Mouse (Mus musculus): ENCODE data around the gene Lrrc25.
A peak's percentile ranks its signal among the peaks of the same experiment; 100 is the strongest.

Gene Lrrc25

DNA sequence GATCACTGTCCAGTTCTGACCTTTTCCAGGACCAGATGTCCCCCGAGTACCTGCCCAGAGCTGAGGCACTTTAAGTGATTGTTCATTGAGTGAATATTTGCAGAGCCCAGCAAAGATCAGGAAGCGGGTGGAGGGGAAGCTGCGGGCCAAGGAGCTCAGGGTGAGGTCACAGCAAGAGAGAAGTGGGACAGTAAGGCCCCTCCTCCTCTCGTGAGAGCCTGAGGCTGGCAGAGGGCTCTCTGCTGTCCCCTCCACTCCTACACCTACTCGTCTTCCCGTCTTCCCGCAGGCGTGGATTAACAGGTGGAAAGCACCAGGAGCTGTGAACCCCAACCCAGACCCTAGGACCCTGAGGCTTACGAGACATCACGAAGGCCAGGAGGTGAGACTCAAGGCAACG is 690 bp downstream of the Lrrc25 start:
- DNase-seq (ENCODE audit: inconsistent ontology term): no peak

DNA sequence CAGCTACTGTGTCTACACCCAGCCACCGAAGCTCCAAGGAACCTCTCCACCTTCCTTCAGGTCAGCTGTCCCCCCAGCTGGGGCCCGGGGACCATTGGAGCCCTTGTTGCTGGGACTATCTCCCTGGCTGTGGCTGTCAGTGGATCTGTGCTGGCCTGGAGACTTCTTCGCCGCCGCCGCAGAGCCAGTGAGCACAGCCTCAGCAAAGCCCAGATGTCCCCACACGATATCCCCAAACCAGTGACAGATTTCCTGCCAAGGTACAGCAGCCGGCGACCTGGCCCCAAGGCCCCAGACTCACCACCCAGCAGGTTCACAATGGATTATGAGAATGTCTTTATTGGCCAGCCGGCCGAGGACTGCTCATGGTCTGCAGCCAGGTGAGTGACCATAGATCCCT is 2.0 kb downstream of the Lrrc25 start:
- DNase-seq (ENCODE audit: inconsistent ontology term): no peak

DNA sequence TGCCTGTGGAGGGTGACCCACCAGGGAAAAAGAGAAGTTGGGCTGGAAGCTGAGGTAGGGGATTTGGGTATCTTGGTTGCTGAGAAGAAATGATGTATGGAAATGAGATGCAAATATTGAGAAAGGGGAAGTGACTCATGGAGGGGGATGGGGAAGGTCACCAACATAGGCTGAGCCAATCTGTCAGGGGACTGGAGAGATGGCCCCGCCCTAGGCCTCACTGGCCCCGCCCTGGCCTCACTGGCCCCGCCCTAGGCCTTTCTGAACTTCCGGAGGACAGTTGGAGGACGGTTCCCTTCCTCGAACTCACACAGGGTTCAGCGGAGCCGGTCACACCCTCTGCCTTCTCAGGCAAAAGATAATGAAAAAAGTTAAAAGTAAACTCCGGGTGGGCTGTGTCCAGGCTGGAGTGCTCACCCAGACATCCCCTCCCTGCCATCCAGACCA is 3.0 kb downstream of the Lrrc25 start:
- no peak for DNase-seq (ENCODE audit: inconsistent ontology term)

- DNase-seq (ENCODE audit: inconsistent ontology term): no peak
Measured at GRCm38 (mm10) chr8:70622220-70622619, 6.3 kb downstream of the Lrrc25 start.

DNA sequence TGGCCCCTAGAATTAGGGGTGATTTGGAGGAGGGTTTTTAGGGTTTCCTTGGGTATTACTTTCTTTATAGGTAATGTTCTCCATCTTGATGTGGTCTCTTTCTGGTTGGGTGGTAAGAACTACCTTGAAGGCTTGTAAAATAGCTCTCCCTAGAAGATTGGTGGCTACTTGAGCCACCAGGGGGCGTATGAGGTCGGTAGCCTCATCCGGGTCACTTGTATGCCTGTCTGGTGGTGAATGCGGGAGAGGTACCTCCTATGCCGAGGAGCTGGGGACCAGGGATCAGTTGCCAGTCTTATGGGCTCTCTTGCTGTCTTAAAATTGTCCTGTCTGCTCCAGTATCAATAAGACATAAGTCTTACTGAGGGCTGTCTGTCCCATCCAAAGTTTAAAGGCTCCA is 9.1 kb downstream of the Lrrc25 start:
- no peak for DNase-seq (ENCODE audit: inconsistent ontology term)

DNA sequence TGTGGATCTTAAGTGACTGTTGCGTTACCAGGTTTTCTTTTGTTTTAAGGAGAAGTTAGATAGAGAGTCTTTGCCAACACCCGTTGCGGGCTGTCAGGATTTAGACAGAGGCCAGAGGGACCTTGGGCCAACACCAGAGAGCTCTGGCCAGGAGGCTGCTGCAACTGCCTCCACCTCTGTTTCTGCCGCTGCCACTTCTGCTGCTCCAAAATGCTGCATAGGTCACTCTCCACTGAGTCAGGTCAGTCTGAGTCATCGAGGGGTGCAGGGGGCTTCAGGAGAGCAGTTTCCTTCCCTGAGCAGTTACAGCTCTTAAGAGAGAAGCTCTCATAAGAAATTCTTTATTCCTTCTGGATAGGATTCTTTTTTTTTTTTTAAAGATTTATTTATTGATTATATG is 11.1 kb downstream of the Lrrc25 start:
- no peak for DNase-seq (ENCODE audit: inconsistent ontology term)

- no peak for DNase-seq (ENCODE audit: inconsistent ontology term)
Measured at GRCm38 (mm10) chr8:70628986-70629490, 13.1 kb downstream of the Lrrc25 start.

DNA sequence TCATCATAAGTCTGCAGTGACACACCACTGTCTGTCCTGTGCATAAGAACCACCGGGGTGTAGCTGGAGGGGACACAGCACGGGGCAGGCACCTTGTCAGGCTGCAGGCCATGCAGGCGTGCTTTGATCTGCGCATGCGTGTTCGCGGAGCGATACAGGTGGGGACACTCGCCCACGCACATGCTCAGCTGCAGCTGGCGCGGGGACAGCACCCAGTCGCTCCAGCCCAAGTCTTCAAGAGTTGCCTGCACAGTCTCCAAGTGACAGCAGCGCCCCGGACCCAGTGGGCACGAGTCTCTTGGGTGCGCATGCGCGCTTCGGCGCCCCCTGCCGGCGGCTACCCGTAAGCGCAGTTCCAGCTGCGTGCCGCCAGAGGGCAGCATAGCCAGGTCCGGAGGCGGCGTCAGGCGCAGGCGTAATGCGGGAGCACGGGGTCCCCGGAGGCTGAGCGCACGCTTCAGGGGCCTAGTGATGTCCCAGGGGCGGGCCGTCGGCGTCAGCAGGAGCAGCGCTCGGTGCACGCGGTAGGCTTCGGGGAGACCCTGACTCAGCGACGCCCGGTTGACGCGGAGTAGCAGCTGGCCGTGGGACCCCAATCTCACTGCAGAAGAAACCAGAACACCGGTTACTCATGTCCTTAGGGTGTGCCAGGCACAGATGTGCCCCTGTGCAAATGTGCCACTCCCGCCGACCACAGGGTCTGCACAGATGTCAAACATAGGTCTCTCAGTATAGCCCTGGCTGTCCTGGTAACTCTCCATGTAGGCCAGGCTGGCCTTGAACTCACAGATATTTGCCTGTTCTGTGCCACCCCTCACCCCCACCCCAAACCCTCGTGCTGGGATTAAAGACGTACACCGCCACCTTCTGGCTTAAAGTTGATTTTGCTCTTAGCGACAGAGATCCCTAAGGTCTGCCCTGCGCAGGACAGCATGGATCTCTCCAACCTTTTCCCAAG is 13.9 kb downstream of the Lrrc25 start:
- peak; percentile 89 for DNase-seq (ENCODE audit: inconsistent ontology term)

- DNase-seq (ENCODE audit: inconsistent ontology term): peak; percentile 85
Measured at GRCm38 (mm10) chr8:70630532-70631381, 14.8 kb downstream of the Lrrc25 start.

DNA sequence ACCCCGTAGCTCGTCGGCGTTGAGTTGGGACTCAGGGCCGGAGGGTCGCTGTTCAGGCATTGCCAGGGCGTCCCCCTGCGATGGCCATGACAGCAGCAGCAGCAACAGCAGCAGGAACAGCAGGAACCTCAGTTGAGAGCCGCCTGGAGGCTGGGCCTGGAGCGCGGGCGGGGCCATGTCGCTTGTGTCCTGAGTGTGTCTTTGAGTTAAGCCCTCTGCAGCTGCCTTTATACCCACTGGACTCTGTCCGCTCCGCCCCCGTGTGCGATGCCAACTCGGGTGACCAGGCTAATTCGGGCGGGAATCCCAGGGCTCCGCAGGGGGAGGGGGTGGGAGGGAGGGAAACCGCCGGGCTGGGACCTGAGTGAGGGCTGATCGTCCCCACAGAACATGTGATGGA is 15.5 kb downstream of the Lrrc25 start:
- DNase-seq (ENCODE audit: inconsistent ontology term): peak; percentile 83

GRCm38 (mm10) chr8:70632346-70632892 is 16.5 kb downstream of the Lrrc25 start, which contains the start of gene Gdf15:
TSS of gene Gdf15 (minus strand) at chr8:70632456.
- no peak for DNase-seq (ENCODE audit: inconsistent ontology term)

DNA sequence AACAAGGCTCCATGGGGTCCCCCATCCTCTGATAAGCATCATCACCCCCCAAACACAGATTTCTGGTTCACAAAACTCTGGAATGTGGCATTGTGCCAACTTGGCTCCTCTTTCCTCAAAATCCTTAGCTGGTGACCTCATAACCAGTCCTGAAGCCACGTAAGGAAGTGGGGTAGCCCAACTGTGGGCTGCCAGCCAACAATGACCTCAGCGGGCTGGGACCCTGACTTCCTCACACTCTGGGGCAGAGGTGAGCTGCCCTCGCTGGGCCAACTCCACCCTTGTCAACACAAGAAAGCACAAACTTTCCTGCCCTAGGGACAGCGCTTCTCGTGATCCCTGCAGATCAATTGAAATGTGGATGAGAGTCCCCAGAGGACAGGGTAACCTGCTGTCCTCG is 18.1 kb downstream of the Lrrc25 start:
- peak; percentile 92 for DNase-seq (ENCODE audit: inconsistent ontology term)

GRCm38 (mm10) chr8:70635527-70635926 is 19.6 kb downstream of the Lrrc25 start:
- DNase-seq (ENCODE audit: inconsistent ontology term): no peak

DNA sequence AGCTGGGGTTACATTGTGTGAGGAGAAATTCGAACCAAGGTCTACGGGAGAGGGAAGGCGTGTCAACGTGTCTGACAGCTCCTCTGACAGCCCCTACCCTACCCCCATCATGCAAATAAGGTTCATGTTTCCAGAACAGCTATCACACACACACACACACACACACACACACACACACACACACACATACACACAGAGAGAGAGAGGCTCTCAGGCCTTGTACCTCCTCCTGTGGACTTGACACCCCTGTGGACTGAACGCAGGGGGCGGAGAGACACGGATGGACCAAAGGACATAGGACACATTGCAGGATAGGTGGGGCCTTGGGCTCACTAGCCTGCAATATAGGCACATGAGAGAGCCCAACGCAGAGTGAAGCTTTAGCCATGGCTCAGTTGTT is 20.9 kb downstream of the Lrrc25 start:
- DNase-seq (ENCODE audit: inconsistent ontology term): no peak

GRCm38 (mm10) chr8:70638752-70639151 is 22.8 kb downstream of the Lrrc25 start:
- no peak for DNase-seq (ENCODE audit: inconsistent ontology term)

DNA sequence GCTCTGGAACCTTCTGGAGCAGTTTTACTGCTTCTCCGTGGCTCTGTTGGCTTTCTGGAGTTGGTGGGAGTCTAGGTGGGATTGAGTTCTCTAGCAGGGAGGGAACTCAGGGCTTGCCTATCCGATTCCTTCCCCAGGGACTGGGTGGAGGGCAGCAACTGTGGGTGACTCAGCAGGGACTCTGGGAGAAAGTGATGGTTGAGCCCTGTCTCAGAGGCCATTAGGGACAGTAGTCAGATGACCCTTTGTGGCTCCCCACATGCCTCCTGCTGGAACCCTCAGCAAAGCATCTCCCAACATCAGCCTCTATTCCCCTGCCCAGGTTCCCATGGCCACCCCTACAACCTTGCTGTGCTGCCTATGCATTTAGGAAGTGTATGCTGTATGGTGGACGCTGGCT is 27.1 kb downstream of the Lrrc25 start:
- no peak for DNase-seq (ENCODE audit: inconsistent ontology term)

GRCm38 (mm10) chr8:70644065-70644464 is 28.1 kb downstream of the Lrrc25 start:
- DNase-seq (ENCODE audit: inconsistent ontology term): no peak

DNA sequence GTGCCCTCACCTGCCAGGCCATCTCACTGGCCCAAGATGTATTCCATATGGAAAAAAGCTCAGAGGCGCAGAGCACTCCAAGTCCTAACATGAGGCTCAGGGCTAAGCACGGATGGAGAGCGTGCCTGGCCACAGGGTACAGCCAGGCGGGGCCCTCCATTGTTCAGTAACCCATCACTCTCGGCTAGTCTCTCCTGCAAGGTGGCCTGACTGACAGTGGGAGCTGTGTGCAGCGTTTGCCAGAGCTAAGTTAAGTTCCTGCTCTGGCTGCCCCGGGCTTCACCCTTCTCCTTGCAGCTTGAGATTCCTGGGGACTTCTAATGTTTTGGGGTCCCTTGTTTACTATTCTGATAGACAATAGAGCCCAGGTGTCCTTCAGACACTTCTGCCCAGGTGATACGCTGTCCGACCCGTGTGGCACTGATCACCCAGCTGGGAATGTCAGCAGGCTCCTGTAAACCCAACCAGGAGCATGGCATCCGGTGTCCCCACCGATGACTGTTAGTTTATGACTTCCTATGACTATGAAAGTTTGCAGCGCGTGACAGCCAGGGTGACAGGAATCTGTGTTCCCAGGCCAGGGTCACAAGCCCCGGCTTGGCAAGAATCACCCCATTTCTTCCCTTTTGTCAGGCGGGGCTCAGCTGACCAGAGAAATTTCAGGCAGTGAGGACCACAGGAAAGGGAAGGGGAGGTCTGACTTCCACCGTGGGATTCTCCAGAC is 29.7 kb downstream of the Lrrc25 start:
- DNase-seq (ENCODE audit: inconsistent ontology term): no peak

DNA sequence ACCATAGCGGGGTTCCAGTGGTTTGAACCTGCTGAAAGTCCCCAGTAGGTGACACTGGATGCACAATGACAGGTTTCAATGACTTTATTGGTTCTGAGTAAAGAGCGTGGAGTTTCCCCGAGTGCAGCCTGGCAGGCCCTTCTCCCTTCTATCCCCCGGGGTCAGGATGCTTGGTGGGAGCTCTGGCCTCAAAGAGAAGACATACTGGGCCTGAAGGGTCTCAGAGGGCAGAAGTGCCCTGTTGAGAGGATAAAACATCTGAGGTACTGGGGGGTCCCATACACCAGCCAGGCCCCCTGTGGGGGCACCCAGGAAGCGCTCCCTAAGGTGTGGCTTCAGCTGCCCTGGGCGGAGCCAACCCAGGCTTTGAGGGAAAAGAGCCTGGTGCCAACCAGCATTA is 30.4 kb downstream of the Lrrc25 start:
- no peak for DNase-seq (ENCODE audit: inconsistent ontology term)

- no peak for DNase-seq (ENCODE audit: inconsistent ontology term)
Measured at GRCm38 (mm10) chr8:70646775-70647174, 30.8 kb downstream of the Lrrc25 start.
